Mouse (Mus musculus) limb, embryonic 14.5 days (tissue): ENCODE measurements around the gene Gtdc1. TPM values are rescaled to one million over a fixed set of nuclear protein-coding genes. Genes with fewer than 3 reads are reported as not detected.
A peak's percentile ranks its signal among the peaks of the same experiment; 100 is the strongest.

Experiments used
- ATAC-seq: fragments of 200-750 bp; cut with Nextera tagmentation; 2 replicates; pipeline ENCODE4 v1.8.0; 2017; ENCODE audit warnings: low read depth, moderate number of reproducible peaks, moderate TSS enrichment; ENCODE audit not compliant: low FRiP score
- DNase-seq: peaks from one replicate; pipeline ENCODE4 v3.0.0-alpha.2; 2015; ENCODE audit warnings: low spot score
- H3K27ac ChIP-seq: fragments of 300-500 bp; sonication (generic); replicated peaks from 2 replicates; pipeline ENCODE4 v1.5.1; 2014; ENCODE audit warnings: low read depth, mild to moderate bottlenecking, low read length, moderate library complexity, mixed read lengths
- H3K27me3 ChIP-seq: fragments of 300-500 bp; sonication (generic); 2 replicates; pipeline ENCODE4 v1.6.1; 2014; ENCODE audit warnings: low read length, mixed read lengths; ENCODE audit not compliant: control insufficient read depth, insufficient read depth
- H3K36me3 ChIP-seq: fragments of 300-500 bp; sonication (generic); 2 replicates; pipeline ENCODE4 v1.6.1; 2014; ENCODE audit warnings: mild to moderate bottlenecking, low read length, moderate library complexity, mixed read lengths; ENCODE audit not compliant: control insufficient read depth, insufficient read depth
- H3K4me1 ChIP-seq: fragments of 300-500 bp; sonication (generic); 2 replicates; pipeline ENCODE4 v1.6.1; 2014; ENCODE audit warnings: antibody characterized with exemption, low read length, mixed read lengths; ENCODE audit not compliant: control insufficient read depth, insufficient read depth
- H3K4me2 ChIP-seq: fragments of 300-500 bp; sonication (generic); replicated peaks from 2 replicates; pipeline ENCODE4 v1.6.1; 2014; ENCODE audit warnings: low read depth, mild to moderate bottlenecking, low read length, moderate library complexity; ENCODE audit not compliant: severe bottlenecking
- H3K4me3 ChIP-seq: fragments of 300-500 bp; sonication (generic); replicated peaks from 2 replicates; pipeline ENCODE4 v1.5.1; 2014; ENCODE audit warnings: low read length
- H3K9ac ChIP-seq: fragments of 300-500 bp; sonication (generic); 2 replicates; pipeline ENCODE4 v1.6.1; 2014; ENCODE audit warnings: mild to moderate bottlenecking, low read depth, low read length, moderate library complexity; ENCODE audit not compliant: severe bottlenecking
- H3K9me3 ChIP-seq: fragments of 300-500 bp; sonication (generic); 2 replicates; pipeline ENCODE4 v1.6.1; 2016; ENCODE audit warnings: low read length; ENCODE audit not compliant: control insufficient read depth
- POLR2A ChIP-seq: fragments of 200-500 bp; IDR thresholded peaks from 2 replicates; pipeline ENCODE4 v1.8.0; 2012; ENCODE audit warnings: inconsistent platforms, mild to moderate bottlenecking, moderate library complexity, borderline replicate concordance; ENCODE audit not compliant: insufficient read depth, insufficient read length; ENCODE audit errors: extremely low read depth
- WGBS: fragments of 180-500 bp; shearing (Covaris S2); extraction: QIAGEN DNeasy Blood & Tissue Kit; methylation state at CpG from one replicate; pipeline ENCODE4 v1.1.7; 2014; 5-methylcytosine and 5-hydroxymethylcytosine counted together
- polyA plus RNA-seq, 2 experiments: library from polyadenylated mRNA; depleted of rRNA in 1 of 2; stranded (reverse) in 1 of 2; unstranded in 1 of 2; fragments of >200 nt; fragmentation: Nextera tagmentation in 1 of 2; extraction: Ambion mirVana in 1 of 2; gene quantifications; 2 replicates each; pipeline versions ENCODE4 v1.2.1 to v1.2.3; 2012 to 2014

Gene Gtdc1
- polyA plus RNA-seq, 2 experiments, result 14.3 to 22.9 TPM

- peak; percentile 96 for ATAC-seq
- TF ChIP-seq POLR2A, result peak; percentile 84; the same call in 1 of the 2 replicates
- no peaks in the 10 kb centered on the region for H3K36me3 ChIP-seq
- peak overlapping the region; percentile 94 for H3K9ac ChIP-seq
- H3K9me3 ChIP-seq, result no peaks in the 10 kb centered on the region
- DNase-seq, result peak; percentile 84
- under 1% methylated on average over 28 of the region's 95 CpGs for WGBS
- H3K4me3 ChIP-seq, result peak overlapping the region; percentile 77
- H3K4me1 ChIP-seq, result peaks cover 6% of the 10 kb centered on the region
- peak overlapping the region; percentile 83 for H3K4me2 ChIP-seq
- no peaks in the 10 kb centered on the region for H3K27me3 ChIP-seq
- peak overlapping the region; percentile 95 for H3K27ac ChIP-seq
Observed at GRCm38 (mm10) chr2:44926683-44927481, 575 bp downstream of the Gtdc1 start.

- Histone ChIP-seq H3K27ac (peak overlapping the region; percentile 95), H3K4me2 (peak overlapping the region; percentile 83), H3K4me3 (peak overlapping the region; percentile 77), H3K4me1 (peaks cover 6% of the 10 kb centered on the region), H3K27me3 (no peaks in the 10 kb centered on the region), H3K9me3 (no peaks in the 10 kb centered on the region), H3K9ac (peak overlapping the region; percentile 94), H3K36me3 (no peaks in the 10 kb centered on the region)
- DNase-seq (no peak), ATAC-seq (no peak)
- TF ChIP-seq POLR2A, result no peak
- under 1% methylated on average over 17 of the region's 17 CpGs for WGBS
Observed at GRCm38 (mm10) chr2:44926167-44926682, 1.2 kb downstream of the Gtdc1 start.

GRCm38 (mm10) chr2:44924618-44925017, 2.8 kb downstream of the Gtdc1 start:
- Histone ChIP-seq H3K9ac (no peak overlapping the region), H3K36me3 (no peaks in the 10 kb centered on the region), H3K27me3 (no peaks in the 10 kb centered on the region), H3K4me2 (no peak overlapping the region), H3K9me3 (no peaks in the 10 kb centered on the region), H3K27ac (no peak overlapping the region), H3K4me1 (peaks cover 6% of the 10 kb centered on the region), H3K4me3 (no peak overlapping the region)
- no peak for ATAC-seq
- TF ChIP-seq POLR2A, result no peak
- DNase-seq, result no peak

- no peaks in the 10 kb centered on the region for H3K9me3 ChIP-seq
- WGBS, result 91% methylated on average over 8 of the region's 8 CpGs
- H3K4me3 ChIP-seq, result no peak overlapping the region
- H3K4me2 ChIP-seq, result no peak overlapping the region
- H3K27me3 ChIP-seq, result no peaks in the 10 kb centered on the region
- DNase-seq (no peak), ATAC-seq (no peak)
- no peak overlapping the region for H3K9ac ChIP-seq
- no peak overlapping the region for H3K27ac ChIP-seq
- peaks cover 6% of the 10 kb centered on the region for H3K4me1 ChIP-seq
- no peaks in the 10 kb centered on the region for H3K36me3 ChIP-seq
- no peak for TF ChIP-seq POLR2A
Observed at GRCm38 (mm10) chr2:44923056-44923883, 4.2 kb downstream of the Gtdc1 start.

GRCm38 (mm10) chr2:44922500-44922899, 5.0 kb downstream of the Gtdc1 start:
- H3K4me2 ChIP-seq, result no peak overlapping the region
- peaks cover 6% of the 10 kb centered on the region for H3K4me1 ChIP-seq
- no peaks in the 10 kb centered on the region for H3K27me3 ChIP-seq
- H3K4me3 ChIP-seq, result no peak overlapping the region
- no peak overlapping the region for H3K27ac ChIP-seq
- no peak for DNase-seq
- H3K9ac ChIP-seq, result no peak overlapping the region
- TF ChIP-seq POLR2A, result no peak
- H3K36me3 ChIP-seq, result no peaks in the 10 kb centered on the region
- no peak for ATAC-seq
- no peaks in the 10 kb centered on the region for H3K9me3 ChIP-seq
- WGBS, result 93% methylated on average over 2 of the region's 2 CpGs
